Mouse (Mus musculus) effector memory CD4-positive, alpha-beta T cell, adult 5 months (primary cell): Measurements from ENCODE around the gene Mc3r. TPM values are rescaled to one million over a fixed set of nuclear protein-coding genes. Genes with fewer than 3 reads are reported as not detected.

Source experiments
- polyA plus RNA-seq: library from polyadenylated mRNA; unstranded; fragments of 100-300 nt; shearing (Covaris generic); gene quantifications from one replicate; pipeline ENCODE4 v1.2.1, GENCODE M21; 2017

The Mc3r gene
- not detected for polyA plus RNA-seq

DNA sequence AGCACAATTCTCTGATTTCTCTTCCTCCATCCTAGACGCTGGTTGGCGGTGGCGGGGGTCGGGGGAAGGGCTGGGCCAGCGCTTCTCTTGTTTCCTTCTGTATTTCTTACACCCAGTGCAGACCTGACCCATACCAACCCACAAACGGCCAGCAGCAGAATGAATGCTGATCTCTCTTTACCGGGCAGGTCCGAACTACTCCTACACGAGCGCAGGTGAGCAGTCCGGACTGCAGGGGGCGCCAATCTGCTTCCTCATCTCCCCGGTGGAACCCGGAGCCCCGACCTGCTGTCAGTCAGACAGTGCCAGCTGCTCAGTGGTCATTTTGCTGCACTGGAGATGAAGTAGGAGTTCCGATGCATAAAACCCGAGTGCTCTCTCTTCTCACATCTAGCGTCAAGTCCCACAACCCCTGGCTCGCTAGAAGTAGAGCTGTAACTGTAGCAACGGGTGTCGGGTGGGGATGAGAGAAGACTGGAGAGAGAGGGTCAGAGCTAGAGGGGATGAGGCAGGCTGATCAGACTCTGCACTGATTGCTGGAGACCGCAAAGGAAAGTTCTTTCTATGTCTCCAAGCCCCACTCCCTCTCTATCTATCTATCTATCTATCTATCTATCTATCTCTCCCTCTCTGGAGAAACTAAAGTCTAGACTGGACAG, at the start of gene Mc3r:
Mc3r (plus strand) TSS at position 387 of the 659 bp plus-strand sequence.

Other genes with a start within 250 kb of the Mc3r start
- not detected for gene Cbln4, start 205.0 kb upstream of the Mc3r start, polyA plus RNA-seq
- 11.4 TPM for gene Fam210b, start 97.1 kb downstream of the Mc3r start, polyA plus RNA-seq
- 2.5 TPM for gene Aurka, start 122.0 kb downstream of the Mc3r start, polyA plus RNA-seq
- 13.1 TPM for gene Cstf1, start 122.2 kb downstream of the Mc3r start, polyA plus RNA-seq
- 2.2 TPM for gene Cass4, start 145.3 kb downstream of the Mc3r start, polyA plus RNA-seq
- gene Rtf2, start 192.1 kb downstream of the Mc3r start, polyA plus RNA-seq: 69.9 TPM
- 3.5 TPM for gene Gcnt7, start 210.1 kb downstream of the Mc3r start, polyA plus RNA-seq
- not detected for gene Fam209, start 224.0 kb downstream of the Mc3r start, polyA plus RNA-seq